Mouse (Mus musculus): Measurements from ENCODE around the gene Fars2. TPM values are rescaled to one million over a fixed set of nuclear protein-coding genes. Genes with fewer than 3 reads are reported as not detected.

The Fars2 gene
- polyA plus RNA-seq, 1 experiment from 2014 or later = 32.5 TPM

GRCm38 (mm10) chr13:36578569-36579333 lies 461.5 kb downstream of the Fars2 start:
- WGBS = 2% methylated on average over 33 of the region's 41 CpGs
- DNase-seq (ENCODE audit: low spot score) = peak; percentile 89
- Histone ChIP-seq H3K4me1 (ENCODE audit: control insufficient read depth, insufficient read depth, low read length) (peaks cover 17% of the 10 kb centered on the region), H3K9me3 (ENCODE audit: control insufficient read depth, low read length) (no peaks in the 10 kb centered on the region), H3K27ac (replicated peaks; ENCODE audit: low read depth, low read length) (peak overlapping the region; percentile 58), H3K36me3 (ENCODE audit: control insufficient read depth, insufficient read depth, low read length) (no peaks in the 10 kb centered on the region), H3K4me3 (ENCODE audit: low read depth, low read length) (peak overlapping the region; percentile 46), H3K9ac (ENCODE audit: low read depth, low read length) (peak overlapping the region; percentile 70), H3K4me2 (ENCODE audit: low read depth, low read length) (peak overlapping the region; percentile 69), H3K27me3 (replicated peaks; ENCODE audit: control insufficient read depth, insufficient read depth, low read length) (no peaks in the 10 kb centered on the region; the same call in 1 of the 2 replicates)
- peak; percentile 98 for ATAC-seq (ENCODE audit: low read depth)

- Histone ChIP-seq H3K27ac (replicated peaks; ENCODE audit: low read depth, low read length) (no peak overlapping the region), H3K9me3 (ENCODE audit: control insufficient read depth, low read length) (peaks cover 5% of the 10 kb centered on the region; the same call in 1 of the 2 replicates), H3K4me3 (ENCODE audit: low read depth, low read length) (no peak overlapping the region), H3K4me2 (ENCODE audit: low read depth, low read length) (peak overlapping the region; percentile 11), H3K4me1 (ENCODE audit: control insufficient read depth, insufficient read depth, low read length) (peaks cover 20% of the 10 kb centered on the region), H3K9ac (ENCODE audit: low read depth, low read length) (no peak overlapping the region), H3K27me3 (replicated peaks; ENCODE audit: control insufficient read depth, insufficient read depth, low read length) (no peaks in the 10 kb centered on the region; the same call in 1 of the 2 replicates), H3K36me3 (ENCODE audit: control insufficient read depth, insufficient read depth, low read length) (no peaks in the 10 kb centered on the region)
- ATAC-seq (ENCODE audit: low read depth) (no peak), DNase-seq (ENCODE audit: low spot score) (peak; percentile 58)
- WGBS = 7% methylated on average over 10 of the region's 10 CpGs
Observed at GRCm38 (mm10) chr13:36582406-36583070, 465.3 kb downstream of the Fars2 start.

GRCm38 (mm10) chr13:36583481-36584151 lies 466.4 kb downstream of the Fars2 start:
- Histone ChIP-seq H3K4me3 (ENCODE audit: low read depth, low read length) (no peak overlapping the region), H3K36me3 (ENCODE audit: control insufficient read depth, insufficient read depth, low read length) (no peaks in the 10 kb centered on the region), H3K4me2 (ENCODE audit: low read depth, low read length) (peak overlapping the region; percentile 21), H3K27ac (replicated peaks; ENCODE audit: low read depth, low read length) (no peak overlapping the region), H3K9me3 (ENCODE audit: control insufficient read depth, low read length) (peaks cover 5% of the 10 kb centered on the region; the same call in 1 of the 2 replicates), H3K9ac (ENCODE audit: low read depth, low read length) (no peak overlapping the region), H3K4me1 (ENCODE audit: control insufficient read depth, insufficient read depth, low read length) (peaks cover 17% of the 10 kb centered on the region), H3K27me3 (replicated peaks; ENCODE audit: control insufficient read depth, insufficient read depth, low read length) (no peaks in the 10 kb centered on the region; the same call in 1 of the 2 replicates)
- peak; percentile 29 for DNase-seq (ENCODE audit: low spot score)
- no peak for ATAC-seq (ENCODE audit: low read depth)
- 10% methylated on average over 16 of the region's 16 CpGs for WGBS

GRCm38 (mm10) chr13:36584197-36584596 lies 467.0 kb downstream of the Fars2 start:
- Histone ChIP-seq H3K4me3 (ENCODE audit: low read depth, low read length) (no peak overlapping the region), H3K27ac (replicated peaks; ENCODE audit: low read depth, low read length) (no peak overlapping the region), H3K9ac (ENCODE audit: low read depth, low read length) (no peak overlapping the region), H3K4me2 (ENCODE audit: low read depth, low read length) (no peak overlapping the region), H3K36me3 (ENCODE audit: control insufficient read depth, insufficient read depth, low read length) (no peaks in the 10 kb centered on the region), H3K4me1 (ENCODE audit: control insufficient read depth, insufficient read depth, low read length) (peaks cover 17% of the 10 kb centered on the region), H3K27me3 (replicated peaks; ENCODE audit: control insufficient read depth, insufficient read depth, low read length) (no peaks in the 10 kb centered on the region; the same call in 1 of the 2 replicates), H3K9me3 (ENCODE audit: control insufficient read depth, low read length) (peaks cover 5% of the 10 kb centered on the region; the same call in 1 of the 2 replicates)
- 0 out of 2 replicates have a peak, but pooled peaks have one; percentile 30 for ATAC-seq (ENCODE audit: low read depth)
- DNase-seq (ENCODE audit: low spot score) = no peak
- 59% methylated on average over 7 of the region's 7 CpGs for WGBS

GRCm38 (mm10) chr13:36589092-36589491 lies 471.9 kb downstream of the Fars2 start:
- Histone ChIP-seq H3K36me3 (ENCODE audit: control insufficient read depth, insufficient read depth, low read length) (no peaks in the 10 kb centered on the region), H3K9ac (ENCODE audit: low read depth, low read length) (no peak overlapping the region), H3K27ac (replicated peaks; ENCODE audit: low read depth, low read length) (no peak overlapping the region), H3K27me3 (replicated peaks; ENCODE audit: control insufficient read depth, insufficient read depth, low read length) (no peaks in the 10 kb centered on the region), H3K4me1 (ENCODE audit: control insufficient read depth, insufficient read depth, low read length) (no peaks in the 10 kb centered on the region), H3K9me3 (ENCODE audit: control insufficient read depth, low read length) (peaks cover 9% of the 10 kb centered on the region; the same call in 1 of the 2 replicates), H3K4me2 (ENCODE audit: low read depth, low read length) (no peak overlapping the region), H3K4me3 (ENCODE audit: low read depth, low read length) (no peak overlapping the region)
- 54% methylated on average over 4 of the region's 4 CpGs for WGBS
- DNase-seq (ENCODE audit: low spot score) (peak; percentile 7), ATAC-seq (ENCODE audit: low read depth) (peak; percentile 75)

- no peak overlapping the region for H3K4me2 ChIP-seq (ENCODE audit: low read depth, low read length)
- H3K27ac ChIP-seq (replicated peaks; ENCODE audit: low read depth, low read length) = no peak overlapping the region
- H3K36me3 ChIP-seq (ENCODE audit: control insufficient read depth, insufficient read depth, low read length) = no peaks in the 10 kb centered on the region
- no peaks in the 10 kb centered on the region for H3K27me3 ChIP-seq (replicated peaks; ENCODE audit: control insufficient read depth, insufficient read depth, low read length)
- H3K9me3 ChIP-seq (ENCODE audit: control insufficient read depth, low read length) = 0 out of 2 replicates have a peak, but pooled peaks cover 4% of the 10 kb centered on the region
- no peaks in the 10 kb centered on the region for H3K4me1 ChIP-seq (ENCODE audit: control insufficient read depth, insufficient read depth, low read length)
- no peak overlapping the region for H3K4me3 ChIP-seq (ENCODE audit: low read depth, low read length)
- H3K9ac ChIP-seq (ENCODE audit: low read depth, low read length) = no peak overlapping the region
- DNase-seq (ENCODE audit: low spot score) (no peak), ATAC-seq (ENCODE audit: low read depth) (no peak)
- WGBS = 69% methylated on average over 2 of the region's 2 CpGs
Observed at GRCm38 (mm10) chr13:36592291-36592690, 475.1 kb downstream of the Fars2 start.

GRCm38 (mm10) chr13:36606717-36607116 lies 489.5 kb downstream of the Fars2 start:
- no peak overlapping the region for H3K4me3 ChIP-seq (ENCODE audit: low read depth, low read length)
- ATAC-seq (ENCODE audit: low read depth) (no peak), DNase-seq (ENCODE audit: low spot score) (no peak)
- H3K9ac ChIP-seq (ENCODE audit: low read depth, low read length) = no peak overlapping the region
- no peaks in the 10 kb centered on the region for H3K27me3 ChIP-seq (replicated peaks; ENCODE audit: control insufficient read depth, insufficient read depth, low read length)
- 90% methylated on average over 5 of the region's 5 CpGs for WGBS
- no peaks in the 10 kb centered on the region for H3K4me1 ChIP-seq (ENCODE audit: control insufficient read depth, insufficient read depth, low read length)
- no peak overlapping the region for H3K4me2 ChIP-seq (ENCODE audit: low read depth, low read length)
- H3K36me3 ChIP-seq (ENCODE audit: control insufficient read depth, insufficient read depth, low read length) = no peaks in the 10 kb centered on the region
- H3K27ac ChIP-seq (replicated peaks; ENCODE audit: low read depth, low read length) = no peak overlapping the region
- no peaks in the 10 kb centered on the region for H3K9me3 ChIP-seq (ENCODE audit: control insufficient read depth, low read length)

- H3K27me3 ChIP-seq (replicated peaks; ENCODE audit: control insufficient read depth, insufficient read depth, low read length) = no peaks in the 10 kb centered on the region
- H3K27ac ChIP-seq (replicated peaks; ENCODE audit: low read depth, low read length) = no peak overlapping the region
- DNase-seq (ENCODE audit: low spot score) (no peak), ATAC-seq (ENCODE audit: low read depth) (no peak)
- no peak overlapping the region for H3K9ac ChIP-seq (ENCODE audit: low read depth, low read length)
- WGBS = 96% methylated on average over 4 of the region's 4 CpGs
- no peak overlapping the region for H3K4me2 ChIP-seq (ENCODE audit: low read depth, low read length)
- H3K4me3 ChIP-seq (ENCODE audit: low read depth, low read length) = no peak overlapping the region
- no peaks in the 10 kb centered on the region for H3K9me3 ChIP-seq (ENCODE audit: control insufficient read depth, low read length)
- no peaks in the 10 kb centered on the region for H3K36me3 ChIP-seq (ENCODE audit: control insufficient read depth, insufficient read depth, low read length)
- no peaks in the 10 kb centered on the region for H3K4me1 ChIP-seq (ENCODE audit: control insufficient read depth, insufficient read depth, low read length)
Observed at GRCm38 (mm10) chr13:36607871-36608270, 490.7 kb downstream of the Fars2 start.

Data from embryonic facial prominence, embryonic 14.5 days (tissue).